Mouse (Mus musculus) C2C12 (cell line): ENCODE measurements around the gene Ankle2. TPM values are rescaled to one million over a fixed set of nuclear protein-coding genes. Genes with fewer than 3 reads are reported as not detected.

Experiments used
- H3K27me3 ChIP-seq: one replicate; pipeline ENCODE4 v1.6.1; 2011; ENCODE audit not compliant: control insufficient read depth, insufficient read depth, insufficient read length
- H3K36me3 ChIP-seq: one replicate; pipeline ENCODE4 v1.6.1; 2011; ENCODE audit not compliant: control insufficient read depth, insufficient read depth
- H3K4me3 ChIP-seq: one replicate; pipeline ENCODE4 v1.5.1; 2011; ENCODE audit warnings: mild to moderate bottlenecking, control low read depth; ENCODE audit not compliant: poor library complexity, insufficient read depth, severe bottlenecking
- H3K79me2 ChIP-seq: one replicate; pipeline ENCODE4 v1.6.1; 2011; ENCODE audit not compliant: control insufficient read depth, insufficient read depth
- H3K79me3 ChIP-seq: one replicate; pipeline ENCODE4 v1.6.1; 2011; ENCODE audit warnings: low read depth, control low read depth
- H3ac ChIP-seq: one replicate; pipeline ENCODE3; 2011; ENCODE audit warnings: low read depth; ENCODE audit not compliant: control insufficient read depth, insufficient read length
- CEBPB ChIP-seq: IDR thresholded peaks from one replicate; pipeline ENCODE4 v1.6.1; 2011; ENCODE audit warnings: low read depth, mild to moderate bottlenecking, control low read depth, moderate library complexity
- CTCF ChIP-seq: IDR thresholded peaks from one replicate; pipeline ENCODE4 v1.5.1; 2011; ENCODE audit not compliant: control insufficient read depth, insufficient read depth, insufficient read length
- FOSL1 ChIP-seq: IDR thresholded peaks from one replicate; pipeline ENCODE4 v1.8.0; 2011; ENCODE audit warnings: mild to moderate bottlenecking, low read length; ENCODE audit not compliant: poor library complexity, insufficient read depth, severe bottlenecking
- MAX ChIP-seq: IDR thresholded peaks from one replicate; pipeline ENCODE4 v1.6.1; 2011; ENCODE audit warnings: mild to moderate bottlenecking, control low read depth
- MYOD1 ChIP-seq: IDR thresholded peaks from one replicate; pipeline ENCODE4 v1.6.1; 2011; ENCODE audit warnings: low read depth; ENCODE audit not compliant: control insufficient read depth, insufficient read length
- MYOG ChIP-seq: IDR thresholded peaks from one replicate; pipeline ENCODE4 v1.6.1; 2011; ENCODE audit not compliant: control insufficient read depth, insufficient read length; ENCODE audit errors: extremely low read depth
- USF1 ChIP-seq: IDR thresholded peaks from one replicate; pipeline ENCODE4 v1.6.1; 2011; ENCODE audit warnings: low read depth, mild to moderate bottlenecking, control low read depth, moderate library complexity
- polyA plus RNA-seq: library from polyadenylated mRNA; unstranded; fragments of >200 nt; fragmentation: generic; extraction: Trizol; gene quantifications from one replicate; pipeline ENCODE4 v1.2.1, GENCODE M21; 2012; ENCODE audit warnings: missing spikeins

Ankle2 gene
- polyA plus RNA-seq, 1 experiment, result 12.3 TPM

DNA sequence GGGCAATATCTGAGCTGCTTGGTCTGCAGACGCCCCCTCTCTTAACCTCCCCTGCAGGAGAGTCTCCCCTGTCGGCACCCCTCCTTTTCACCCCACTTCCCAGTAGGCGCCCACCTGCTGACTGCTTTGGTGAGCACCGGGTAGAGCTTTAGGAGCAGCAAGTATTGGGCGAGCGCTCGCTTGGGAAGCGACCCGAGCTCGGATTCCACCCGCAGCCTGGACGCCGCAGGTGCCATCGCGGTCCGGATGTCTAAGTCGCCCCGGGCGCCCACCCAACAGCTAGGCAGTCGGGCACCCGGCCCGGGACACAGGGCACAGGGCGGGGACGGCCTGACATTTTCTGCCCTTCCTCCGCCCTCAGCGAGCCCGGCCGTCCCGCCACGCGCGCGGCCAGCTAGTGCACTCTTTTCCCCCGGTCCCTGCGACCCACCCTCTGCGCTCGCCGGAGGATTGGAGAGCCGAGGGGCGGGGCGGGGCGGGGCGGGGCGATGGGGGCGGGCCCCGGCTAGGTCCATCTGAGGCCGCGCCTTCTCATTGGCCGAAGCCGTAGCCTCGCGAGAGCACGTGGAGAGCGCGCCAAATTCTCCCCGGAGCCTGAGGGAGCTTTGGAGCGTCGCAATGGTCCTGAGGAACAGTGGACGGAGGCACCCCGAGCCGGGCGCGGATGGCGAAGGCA, 55.1 kb downstream of the Ankle2 start, which contains the start of the genes Pxmp2 and Pole:
Gene Pxmp2, minus strand, starts transcription at position 417 of the 676 bp plus-strand sequence.
Gene Pole, plus strand, starts transcription at position 537 of the 676 bp plus-strand sequence.
- Histone ChIP-seq H3K79me3 (peaks cover 11% of the 10 kb centered on the region), H3K4me3 (peak within 1 kb of the TSS; percentile 50), H3ac (peak within 1 kb of the TSS; percentile 95), H3K36me3 (peaks cover 19% of the 10 kb centered on the region), H3K79me2 (peaks cover 24% of the 10 kb centered on the region), H3K27me3 (no peaks in the 10 kb centered on the region)
- TF ChIP-seq USF1 (peak; percentile 36), CTCF (no peak), FOSL1 (no peak), CEBPB (no peak), MAX (peak; percentile 63), MYOD1 (no peak)

DNA sequence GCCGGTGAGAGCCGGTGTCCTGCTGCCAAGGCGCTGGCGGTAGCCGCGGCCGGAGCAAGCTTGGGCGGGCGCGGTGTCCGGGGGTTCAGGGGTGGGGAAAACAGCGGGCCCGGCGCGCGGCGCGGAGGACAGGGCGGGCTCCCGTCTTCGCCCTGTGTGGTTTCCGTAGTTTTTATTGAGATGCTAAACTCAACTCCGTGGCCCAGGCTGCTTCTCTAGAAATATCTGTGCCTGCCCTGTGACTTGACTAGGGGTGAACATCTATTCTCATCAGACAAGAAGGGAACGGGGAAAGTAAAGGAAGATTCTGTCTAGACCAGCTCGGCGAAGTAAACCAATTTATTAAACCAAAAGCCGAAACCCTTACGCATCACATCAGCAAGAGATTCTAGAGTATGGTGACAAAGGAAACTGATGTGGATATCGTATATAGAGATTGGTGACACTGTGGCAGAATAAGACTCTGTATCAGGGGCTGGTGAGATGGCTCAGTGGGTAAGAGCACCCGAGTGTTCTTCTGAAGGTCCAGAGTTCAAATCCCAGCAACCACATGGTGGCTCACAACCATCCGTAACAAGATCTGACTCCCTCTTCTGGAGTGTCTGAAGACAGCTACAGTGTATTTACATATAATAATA, 55.8 kb downstream of the Ankle2 start:
- Histone ChIP-seq H3K4me3 (peak overlapping the region; percentile 50), H3K79me2 (peaks cover 24% of the 10 kb centered on the region), H3K79me3 (peaks cover 11% of the 10 kb centered on the region), H3K27me3 (no peaks in the 10 kb centered on the region), H3ac (peak overlapping the region; percentile 95), H3K36me3 (peaks cover 26% of the 10 kb centered on the region)
- TF ChIP-seq MAX, result no peak
- TF ChIP-seq USF1, result no peak
- no peak for TF ChIP-seq MYOD1
- TF ChIP-seq FOSL1, result no peak
- TF ChIP-seq CTCF, result no peak
- no peak for TF ChIP-seq MYOG
- TF ChIP-seq CEBPB, result no peak

DNA sequence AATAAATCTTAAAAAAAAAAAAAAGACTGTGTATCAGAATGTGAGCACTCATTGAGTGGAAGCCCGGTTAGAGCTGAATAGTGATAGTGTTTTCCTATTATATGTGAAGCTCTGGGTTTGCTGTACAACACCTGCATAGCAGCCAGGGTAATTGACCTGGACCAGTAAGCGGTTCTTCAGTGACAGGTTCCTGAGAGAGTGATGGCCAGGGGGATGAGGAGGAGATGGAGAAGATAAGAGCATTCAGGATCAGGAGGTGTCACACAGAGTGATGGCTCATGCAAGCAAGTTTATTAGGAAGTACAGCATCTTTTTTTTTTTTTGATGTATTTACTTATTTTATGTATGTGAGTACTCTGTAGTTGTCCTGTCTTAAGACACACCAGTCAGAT, 56.3 kb downstream of the Ankle2 start:
- peaks cover 29% of the 10 kb centered on the region for H3K36me3 ChIP-seq
- H3K4me3 ChIP-seq, result no peak overlapping the region
- peaks cover 11% of the 10 kb centered on the region for H3K79me3 ChIP-seq
- H3K79me2 ChIP-seq, result peaks cover 24% of the 10 kb centered on the region
- H3K27me3 ChIP-seq, result no peaks in the 10 kb centered on the region
- TF ChIP-seq CTCF, result no peak
- no peak overlapping the region for H3ac ChIP-seq

DNA sequence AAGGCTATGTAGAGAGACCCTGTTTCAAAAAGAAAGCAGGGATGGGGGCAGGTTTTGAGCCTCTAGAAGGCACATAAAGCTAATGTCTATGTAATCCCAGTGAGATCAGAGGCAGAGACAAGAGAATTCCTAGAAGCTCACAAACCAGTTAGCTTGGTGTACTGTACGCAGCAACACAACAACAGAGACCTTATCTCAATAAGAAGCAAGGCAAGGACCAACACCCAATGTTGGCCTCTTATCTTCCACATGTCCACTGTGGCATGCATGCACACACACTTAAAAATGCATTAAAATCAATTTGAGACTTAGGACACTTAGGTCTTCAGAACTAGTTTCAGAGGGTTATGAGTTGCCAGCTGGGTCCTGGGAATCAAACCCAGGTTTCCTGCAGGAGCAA, 60.8 kb downstream of the Ankle2 start:
- no peak overlapping the region for H3K4me3 ChIP-seq
- H3K27me3 ChIP-seq, result no peaks in the 10 kb centered on the region
- H3K79me3 ChIP-seq, result peaks cover 10% of the 10 kb centered on the region
- TF ChIP-seq MYOG, result no peak
- no peak for TF ChIP-seq USF1
- no peak for TF ChIP-seq MYOD1
- no peak for TF ChIP-seq MAX
- no peak for TF ChIP-seq CEBPB
- no peak for TF ChIP-seq FOSL1
- TF ChIP-seq CTCF, result no peak
- H3K36me3 ChIP-seq, result peaks cover 59% of the 10 kb centered on the region
- peaks cover 21% of the 10 kb centered on the region for H3K79me2 ChIP-seq
- no peak overlapping the region for H3ac ChIP-seq

DNA sequence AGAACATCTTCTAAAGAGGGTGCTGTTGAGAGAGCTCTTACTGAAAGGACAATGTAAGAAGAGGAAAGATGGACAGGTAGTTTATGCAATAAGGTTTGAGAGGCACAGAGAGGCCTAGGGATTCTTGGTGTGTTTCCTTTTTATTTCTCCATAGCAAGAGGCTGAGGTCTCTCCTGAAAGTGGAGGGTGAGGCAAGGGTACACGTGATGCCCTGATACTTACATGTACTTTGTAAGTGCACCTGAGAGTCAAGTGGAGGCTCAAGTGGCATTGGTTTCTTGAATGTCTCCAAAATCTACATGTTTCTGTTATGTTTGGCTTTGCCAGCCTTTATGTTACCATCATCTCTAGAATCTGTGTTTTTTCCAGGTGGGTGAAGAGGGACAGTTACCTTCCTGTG, 65.8 kb downstream of the Ankle2 start:
- no peaks in the 10 kb centered on the region for H3K27me3 ChIP-seq
- H3K36me3 ChIP-seq, result peaks cover 73% of the 10 kb centered on the region
- H3K4me3 ChIP-seq, result no peak overlapping the region
- no peaks in the 10 kb centered on the region for H3K79me3 ChIP-seq
- H3ac ChIP-seq, result no peak overlapping the region
- no peaks in the 10 kb centered on the region for H3K79me2 ChIP-seq
- TF ChIP-seq CEBPB (no peak), FOSL1 (no peak), MAX (no peak), MYOD1 (no peak), USF1 (no peak), CTCF (no peak), MYOG (no peak)
